Mouse (Mus musculus) bone marrow, adult 2 months (tissue): Measurements from ENCODE around the gene Dpagt1.

Source experiments
- CTCF ChIP-seq: fragments of 200-500 bp; IDR thresholded peaks from 2 replicates; pipeline ENCODE4 v1.5.1; 2011; ENCODE audit warnings: low read length, control low read depth; ENCODE audit not compliant: control insufficient read depth, insufficient read depth
- POLR2A ChIP-seq: fragments of 200-500 bp; IDR thresholded peaks from 2 replicates; pipeline ENCODE4 v1.6.1; 2011; ENCODE audit warnings: low read depth, mild to moderate bottlenecking, control low read depth, low read length, borderline replicate concordance; ENCODE audit not compliant: control insufficient read depth

DNA sequence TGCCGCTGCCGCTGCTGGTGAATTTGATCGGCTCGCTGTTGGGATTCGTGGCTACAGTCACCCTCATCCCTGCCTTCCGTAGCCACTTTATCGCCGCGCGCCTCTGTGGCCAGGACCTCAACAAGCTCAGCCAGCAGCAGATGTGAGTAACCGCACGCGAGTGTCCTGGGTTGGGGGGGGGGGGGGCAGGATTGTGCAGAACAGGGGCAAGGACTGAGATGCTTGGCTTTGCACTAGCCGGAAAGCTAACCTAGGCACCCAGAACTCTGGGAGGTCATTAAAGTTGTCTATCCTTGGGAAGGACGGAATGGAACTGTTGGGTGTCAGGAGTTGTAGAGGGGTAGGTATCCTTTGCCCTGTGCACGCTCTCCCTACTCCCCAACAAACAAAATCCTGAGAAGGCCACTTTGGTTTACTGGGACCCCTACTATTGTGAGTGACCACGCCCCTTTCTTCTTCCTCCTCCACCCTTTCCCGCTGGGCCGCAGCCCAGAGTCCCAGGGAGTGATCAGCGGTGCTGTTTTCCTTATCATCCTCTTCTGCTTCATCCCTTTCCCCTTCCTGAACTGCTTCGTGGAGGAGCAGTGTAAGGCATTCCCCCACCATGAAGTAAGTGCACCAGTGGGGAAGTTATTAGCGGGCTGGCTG is 1.4 kb downstream of the Dpagt1 start:
- no peak for TF ChIP-seq CTCF
- TF ChIP-seq POLR2A, result peak; percentile 34; the same call in 1 of the 2 replicates
